Mouse (Mus musculus): Measurements from ENCODE around the gene Gjb3.

DNA sequence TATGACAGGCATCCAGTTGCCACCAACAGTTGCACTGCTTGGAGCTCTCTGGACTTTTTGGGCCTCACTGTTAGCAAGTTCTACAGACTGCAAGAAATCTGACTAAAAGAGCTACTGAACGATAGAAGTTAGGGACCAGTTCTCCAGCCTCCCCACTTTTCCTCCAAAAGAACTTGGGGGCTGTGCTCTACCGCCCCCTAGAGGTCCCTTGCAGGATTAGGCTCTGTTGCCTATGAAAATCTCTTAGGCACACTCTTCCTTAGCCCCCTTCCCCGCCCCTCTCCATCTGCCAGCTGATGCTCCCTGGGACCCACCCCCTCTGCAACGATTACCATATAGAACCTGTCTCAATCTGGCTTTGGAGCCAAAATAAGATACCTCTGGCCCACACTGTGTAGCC is 32.7 kb upstream of the Gjb3 start:
- TF ChIP-seq CTCF (IDR thresholded peaks at IDR 0.05; ENCODE audit: low read depth, low read length) (peak; percentile 36; the same call in 1 of the 2 replicates), POLR2A (IDR thresholded peaks at IDR 0.05; ENCODE audit: extremely low read depth, insufficient read depth, low read length) (no peak)
